Mouse (Mus musculus) liver, embryonic 14.5 days (tissue): ENCODE measurements around the gene Tnfaip8l1.

Source experiments
- CTCF ChIP-seq: IDR thresholded peaks from 2 replicates; pipeline ENCODE4 v1.5.1; 2016; ENCODE audit warnings: antibody characterized with exemption, low read depth, control low read depth
- EP300 ChIP-seq: IDR thresholded peaks from 2 replicates; pipeline ENCODE4 v1.6.1; 2016; ENCODE audit warnings: antibody characterized with exemption, low read depth

- TF ChIP-seq EP300 (no peak), CTCF (no peak)
Observed at GRCm38 (mm10) chr17:56211090-56211489, 48.8 kb downstream of the Tnfaip8l1 start.
